Mouse (Mus musculus): Measurements from ENCODE around the gene Sfxn4. TPM values are rescaled to one million over a fixed set of nuclear protein-coding genes. Genes with fewer than 3 reads are reported as not detected.

Gene Sfxn4
- total RNA-seq (2014; rRNA removed) (4.3 and 7.8 TPM in 2 replicates), polyA plus RNA-seq (2015; fragmentation: Nextera tagmentation; extraction: Ambion mirVana) (9.0 and 10.3 TPM in 2 replicates)

DNA sequence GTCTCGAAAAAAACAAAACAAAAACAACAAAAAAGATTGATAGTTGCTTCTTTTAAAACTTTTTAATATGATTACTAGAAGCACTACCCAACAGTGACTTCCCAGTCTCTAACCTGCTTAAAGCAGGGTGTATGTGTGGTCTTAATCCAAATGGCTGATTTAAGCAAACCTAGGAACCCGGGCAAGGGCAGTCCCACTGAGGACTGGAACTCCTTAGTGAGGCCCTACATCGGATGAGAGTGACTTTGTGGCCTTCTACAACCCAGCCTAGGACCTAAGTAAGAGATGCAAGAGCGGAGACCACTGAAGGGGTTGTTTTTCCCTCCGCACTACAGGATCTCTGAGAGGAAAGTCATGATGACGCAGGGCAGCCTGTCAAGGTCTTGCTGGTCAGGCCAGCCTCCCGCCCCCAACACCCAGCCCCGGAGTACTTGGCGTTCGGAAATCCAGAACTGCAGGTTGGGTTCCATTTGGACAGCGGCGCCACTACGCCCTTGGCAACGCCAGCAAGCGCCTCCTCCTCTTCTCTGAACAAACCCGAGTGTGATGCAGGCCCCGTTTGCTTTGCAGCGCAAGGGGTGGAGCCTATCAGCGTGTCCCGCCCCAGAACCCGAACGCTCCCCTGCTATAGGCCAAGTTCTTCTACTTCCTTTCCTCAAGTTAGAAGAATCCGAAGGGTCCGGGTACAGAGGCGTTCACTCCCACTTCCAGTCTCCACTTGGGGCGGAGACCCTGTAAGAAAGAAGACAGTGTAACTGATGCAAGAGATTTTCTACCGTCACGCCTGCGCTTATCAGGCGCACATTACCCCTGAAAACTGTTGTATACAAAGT lies at the start of gene Sfxn4:
Sfxn4 (minus strand) TSS at position 612 of the 833 bp plus-strand sequence.
- ATAC-seq (ENCODE audit: low FRiP score) (peak; percentile 97), DNase-seq (ENCODE audit: low spot score) (peak; percentile 93)
- WGBS, result 2% methylated on average over 30 of the region's 30 CpGs
- H3K4me3 ChIP-seq (ENCODE audit: low read depth, low read length), result peak within 1 kb of the TSS; percentile 57
- no peaks in the 10 kb centered on the region for H3K27me3 ChIP-seq (ENCODE audit: insufficient read depth, low read length)
- H3K9ac ChIP-seq (replicated peaks; ENCODE audit: low read length, poor library complexity, severe bottlenecking), result peak within 1 kb of the TSS; percentile 64
- peaks cover 3% of the 10 kb centered on the region; the same call in 1 of the 2 replicates for H3K36me3 ChIP-seq (ENCODE audit: insufficient read depth, low read length)
- H3K4me1 ChIP-seq (ENCODE audit: insufficient read depth, low read length), result 0 out of 2 replicates have a peak, but pooled peaks cover 6% of the 10 kb centered on the region
- H3K27ac ChIP-seq (ENCODE audit: low read depth, low read length), result peak within 1 kb of the TSS; percentile 73
- peak within 1 kb of the TSS; percentile 67 for H3K4me2 ChIP-seq (ENCODE audit: low read depth, low read length, poor library complexity, severe bottlenecking)
- peak; percentile 9; the same call in 1 of the 2 replicates for TF ChIP-seq CTCF (IDR thresholded peaks at IDR 0.05)
- H3K9me3 ChIP-seq (ENCODE audit: low read length), result no peaks in the 10 kb centered on the region

GRCm38 (mm10) chr19:60910304-60910703 lies 49.0 kb upstream of the Sfxn4 start:
- no peaks in the 10 kb centered on the region for H3K4me1 ChIP-seq (ENCODE audit: insufficient read depth, low read length)
- no peaks in the 10 kb centered on the region for H3K36me3 ChIP-seq (ENCODE audit: insufficient read depth, low read length)
- ATAC-seq (ENCODE audit: low FRiP score) (no peak), DNase-seq (ENCODE audit: low spot score) (no peak)
- no peak overlapping the region for H3K4me2 ChIP-seq (ENCODE audit: low read depth, low read length, poor library complexity, severe bottlenecking)
- H3K27me3 ChIP-seq (ENCODE audit: insufficient read depth, low read length), result no peaks in the 10 kb centered on the region
- no peak overlapping the region for H3K4me3 ChIP-seq (ENCODE audit: low read depth, low read length)
- H3K27ac ChIP-seq (ENCODE audit: low read depth, low read length), result no peak overlapping the region
- TF ChIP-seq CTCF (IDR thresholded peaks at IDR 0.05), result no peak
- no peaks in the 10 kb centered on the region for H3K9me3 ChIP-seq (ENCODE audit: low read length)
- no peak overlapping the region for H3K9ac ChIP-seq (replicated peaks; ENCODE audit: low read length, poor library complexity, severe bottlenecking)

DNA sequence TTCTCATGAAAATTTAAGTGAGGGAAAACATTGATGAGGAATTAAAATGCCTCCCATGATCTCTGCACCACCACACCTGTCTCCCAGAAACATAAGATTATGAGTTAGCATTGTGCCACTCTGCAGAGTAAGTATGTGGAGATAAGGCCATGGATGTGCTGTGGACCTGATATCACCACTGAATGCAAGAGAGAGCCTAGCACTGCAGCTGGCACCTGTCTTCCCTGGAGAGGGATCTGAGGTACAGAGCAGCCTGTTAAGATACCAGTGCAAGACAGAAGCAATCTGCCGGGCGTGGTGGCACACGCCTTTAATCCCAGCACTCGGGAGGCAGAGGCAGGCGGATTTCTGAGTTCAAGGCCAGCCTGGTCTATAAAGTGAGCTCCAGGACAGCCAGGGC lies 44.2 kb upstream of the Sfxn4 start:
- Histone ChIP-seq H3K4me2 (ENCODE audit: low read depth, low read length, poor library complexity, severe bottlenecking) (no peak overlapping the region), H3K9me3 (ENCODE audit: low read length) (no peaks in the 10 kb centered on the region), H3K27me3 (ENCODE audit: insufficient read depth, low read length) (no peaks in the 10 kb centered on the region), H3K4me1 (ENCODE audit: insufficient read depth, low read length) (no peaks in the 10 kb centered on the region), H3K4me3 (ENCODE audit: low read depth, low read length) (no peak overlapping the region), H3K36me3 (ENCODE audit: insufficient read depth, low read length) (no peaks in the 10 kb centered on the region), H3K9ac (replicated peaks; ENCODE audit: low read length, poor library complexity, severe bottlenecking) (no peak overlapping the region), H3K27ac (ENCODE audit: low read depth, low read length) (no peak overlapping the region)
- no peak for TF ChIP-seq CTCF (IDR thresholded peaks at IDR 0.05)
- WGBS, result 96% methylated on average over 5 of the region's 5 CpGs
- ATAC-seq (ENCODE audit: low FRiP score) (no peak), DNase-seq (ENCODE audit: low spot score) (no peak)

GRCm38 (mm10) chr19:60903971-60904370 lies 42.7 kb upstream of the Sfxn4 start:
- Histone ChIP-seq H3K27ac (ENCODE audit: low read depth, low read length) (no peak overlapping the region), H3K9ac (replicated peaks; ENCODE audit: low read length, poor library complexity, severe bottlenecking) (no peak overlapping the region), H3K9me3 (ENCODE audit: low read length) (no peaks in the 10 kb centered on the region), H3K27me3 (ENCODE audit: insufficient read depth, low read length) (no peaks in the 10 kb centered on the region), H3K36me3 (ENCODE audit: insufficient read depth, low read length) (no peaks in the 10 kb centered on the region), H3K4me2 (ENCODE audit: low read depth, low read length, poor library complexity, severe bottlenecking) (no peak overlapping the region), H3K4me3 (ENCODE audit: low read depth, low read length) (no peak overlapping the region), H3K4me1 (ENCODE audit: insufficient read depth, low read length) (no peaks in the 10 kb centered on the region)
- DNase-seq (ENCODE audit: low spot score) (no peak), ATAC-seq (ENCODE audit: low FRiP score) (no peak)
- no peak for TF ChIP-seq CTCF (IDR thresholded peaks at IDR 0.05)
- 88% methylated on average over 1 of the region's 1 CpGs for WGBS

GRCm38 (mm10) chr19:60903139-60903538 lies 41.9 kb upstream of the Sfxn4 start:
- Histone ChIP-seq H3K9me3 (ENCODE audit: low read length) (no peaks in the 10 kb centered on the region), H3K4me2 (ENCODE audit: low read depth, low read length, poor library complexity, severe bottlenecking) (no peak overlapping the region), H3K4me3 (ENCODE audit: low read depth, low read length) (no peak overlapping the region), H3K9ac (replicated peaks; ENCODE audit: low read length, poor library complexity, severe bottlenecking) (no peak overlapping the region), H3K27me3 (ENCODE audit: insufficient read depth, low read length) (no peaks in the 10 kb centered on the region), H3K27ac (ENCODE audit: low read depth, low read length) (no peak overlapping the region), H3K36me3 (ENCODE audit: insufficient read depth, low read length) (no peaks in the 10 kb centered on the region), H3K4me1 (ENCODE audit: insufficient read depth, low read length) (no peaks in the 10 kb centered on the region)
- no peak for TF ChIP-seq CTCF (IDR thresholded peaks at IDR 0.05)
- ATAC-seq (ENCODE audit: low FRiP score) (no peak), DNase-seq (ENCODE audit: low spot score) (no peak)
- 75% methylated on average over 1 of the region's 1 CpGs for WGBS

GRCm38 (mm10) chr19:60895251-60895880 lies 34.1 kb upstream of the Sfxn4 start:
- Histone ChIP-seq H3K9ac (replicated peaks; ENCODE audit: low read length, poor library complexity, severe bottlenecking) (no peak overlapping the region), H3K27me3 (ENCODE audit: insufficient read depth, low read length) (no peaks in the 10 kb centered on the region), H3K36me3 (ENCODE audit: insufficient read depth, low read length) (no peaks in the 10 kb centered on the region), H3K4me3 (ENCODE audit: low read depth, low read length) (no peak overlapping the region), H3K27ac (ENCODE audit: low read depth, low read length) (no peak overlapping the region), H3K4me2 (ENCODE audit: low read depth, low read length, poor library complexity, severe bottlenecking) (no peak overlapping the region), H3K4me1 (ENCODE audit: insufficient read depth, low read length) (0 out of 2 replicates have a peak, but pooled peaks cover 5% of the 10 kb centered on the region), H3K9me3 (ENCODE audit: low read length) (no peaks in the 10 kb centered on the region)
- ATAC-seq (ENCODE audit: low FRiP score), result no peak
- WGBS, result 32% methylated on average over 3 of the region's 3 CpGs
- no peak for TF ChIP-seq CTCF (IDR thresholded peaks at IDR 0.05)
- no peak for DNase-seq (ENCODE audit: low spot score)

Data from midbrain, postnatal 0 days (tissue).